Mouse (Mus musculus): ENCODE results near the gene Ppil6. TPM values are rescaled to one million over a fixed set of nuclear protein-coding genes. Genes with fewer than 3 reads are reported as not detected.

Gene Ppil6
- polyA plus RNA-seq, 1 experiment from 2014 or later, result 1.4 TPM

GRCm38 (mm10) chr10:41518508-41518980 lies 28.3 kb downstream of the Ppil6 start:
- Histone ChIP-seq H3K4me2 (ENCODE audit: low read depth, low read length) (peak overlapping the region; percentile 93), H3K27ac (ENCODE audit: low read length) (peak overlapping the region; percentile 97), H3K4me3 (ENCODE audit: low read length) (peak overlapping the region; percentile 98), H3K4me1 (ENCODE audit: control insufficient read depth, insufficient read depth, low read length) (peaks cover 25% of the 10 kb centered on the region), H3K36me3 (ENCODE audit: control insufficient read depth, insufficient read depth) (peaks cover 2% of the 10 kb centered on the region; the same call in 1 of the 2 replicates), H3K9ac (ENCODE audit: low read length) (peak overlapping the region; percentile 100), H3K9me3 (replicated peaks; ENCODE audit: control insufficient read depth, low read length) (no peaks in the 10 kb centered on the region), H3K27me3 (ENCODE audit: control insufficient read depth, insufficient read depth, low read length) (no peaks in the 10 kb centered on the region)
- under 1% methylated on average over 23 of the region's 23 CpGs for WGBS
- ATAC-seq (replicated peaks; ENCODE audit: extremely low read depth, insufficient read depth, low FRiP score), result peak; percentile 51

- WGBS, result under 1% methylated on average over 69 of the region's 69 CpGs
- Histone ChIP-seq H3K4me2 (ENCODE audit: low read depth, low read length) (peak within 1 kb of the TSS; percentile 93), H3K4me3 (ENCODE audit: low read length) (peak within 1 kb of the TSS; percentile 98), H3K27ac (ENCODE audit: low read length) (peak within 1 kb of the TSS; percentile 97), H3K9ac (ENCODE audit: low read length) (peak within 1 kb of the TSS; percentile 100), H3K4me1 (ENCODE audit: control insufficient read depth, insufficient read depth, low read length) (peaks cover 26% of the 10 kb centered on the region), H3K36me3 (ENCODE audit: control insufficient read depth, insufficient read depth) (peaks cover 4% of the 10 kb centered on the region; the same call in 1 of the 2 replicates), H3K9me3 (replicated peaks; ENCODE audit: control insufficient read depth, low read length) (no peaks in the 10 kb centered on the region), H3K27me3 (ENCODE audit: control insufficient read depth, insufficient read depth, low read length) (no peaks in the 10 kb centered on the region)
- ATAC-seq (replicated peaks; ENCODE audit: extremely low read depth, insufficient read depth, low FRiP score), result peak; percentile 93
Measured at GRCm38 (mm10) chr10:41518981-41519618, 28.9 kb downstream of the Ppil6 start, which contains the start of gene Cd164. Gene Cd164 (plus strand): TSS chr10:41519414.

- H3K9me3 ChIP-seq (replicated peaks; ENCODE audit: control insufficient read depth, low read length), result no peaks in the 10 kb centered on the region
- peak overlapping the region; percentile 98 for H3K4me3 ChIP-seq (ENCODE audit: low read length)
- peaks cover 21% of the 10 kb centered on the region for H3K4me1 ChIP-seq (ENCODE audit: control insufficient read depth, insufficient read depth, low read length)
- H3K4me2 ChIP-seq (ENCODE audit: low read depth, low read length), result peak overlapping the region; percentile 93
- peaks cover 8% of the 10 kb centered on the region; the same call in 1 of the 2 replicates for H3K36me3 ChIP-seq (ENCODE audit: control insufficient read depth, insufficient read depth)
- peak; percentile 37 for ATAC-seq (replicated peaks; ENCODE audit: extremely low read depth, insufficient read depth, low FRiP score)
- H3K27me3 ChIP-seq (ENCODE audit: control insufficient read depth, insufficient read depth, low read length), result no peaks in the 10 kb centered on the region
- under 1% methylated on average over 65 of the region's 65 CpGs for WGBS
- H3K9ac ChIP-seq (ENCODE audit: low read length), result peak overlapping the region; percentile 100
- peak overlapping the region; percentile 97 for H3K27ac ChIP-seq (ENCODE audit: low read length)
Measured at GRCm38 (mm10) chr10:41519640-41520409, 29.6 kb downstream of the Ppil6 start.

GRCm38 (mm10) chr10:41520410-41520673 lies 30.1 kb downstream of the Ppil6 start:
- Histone ChIP-seq H3K9ac (ENCODE audit: low read length) (peak overlapping the region; percentile 100), H3K4me1 (ENCODE audit: control insufficient read depth, insufficient read depth, low read length) (peaks cover 21% of the 10 kb centered on the region), H3K27me3 (ENCODE audit: control insufficient read depth, insufficient read depth, low read length) (no peaks in the 10 kb centered on the region), H3K27ac (ENCODE audit: low read length) (peak overlapping the region; percentile 97), H3K9me3 (replicated peaks; ENCODE audit: control insufficient read depth, low read length) (no peaks in the 10 kb centered on the region), H3K36me3 (ENCODE audit: control insufficient read depth, insufficient read depth) (peaks cover 9% of the 10 kb centered on the region; the same call in 1 of the 2 replicates), H3K4me3 (ENCODE audit: low read length) (peak overlapping the region; percentile 98), H3K4me2 (ENCODE audit: low read depth, low read length) (peak overlapping the region; percentile 93)
- 2% methylated on average over 5 of the region's 5 CpGs for WGBS
- ATAC-seq (replicated peaks; ENCODE audit: extremely low read depth, insufficient read depth, low FRiP score), result no peak

GRCm38 (mm10) chr10:41523386-41523785 lies 33.1 kb downstream of the Ppil6 start:
- Histone ChIP-seq H3K4me2 (ENCODE audit: low read depth, low read length) (no peak overlapping the region), H3K36me3 (ENCODE audit: control insufficient read depth, insufficient read depth) (peaks cover 16% of the 10 kb centered on the region), H3K9ac (ENCODE audit: low read length) (no peak overlapping the region), H3K9me3 (replicated peaks; ENCODE audit: control insufficient read depth, low read length) (no peaks in the 10 kb centered on the region), H3K27me3 (ENCODE audit: control insufficient read depth, insufficient read depth, low read length) (no peaks in the 10 kb centered on the region), H3K4me3 (ENCODE audit: low read length) (no peak overlapping the region), H3K4me1 (ENCODE audit: control insufficient read depth, insufficient read depth, low read length) (peaks cover 21% of the 10 kb centered on the region), H3K27ac (ENCODE audit: low read length) (no peak overlapping the region)
- WGBS, result 80% methylated on average over 3 of the region's 3 CpGs
- no peak for ATAC-seq (replicated peaks; ENCODE audit: extremely low read depth, insufficient read depth, low FRiP score)

- peaks cover 29% of the 10 kb centered on the region for H3K36me3 ChIP-seq (ENCODE audit: control insufficient read depth, insufficient read depth)
Measured at GRCm38 (mm10) chr10:41525696-41526095, 35.5 kb downstream of the Ppil6 start.

GRCm38 (mm10) chr10:41529972-41530371 lies 39.7 kb downstream of the Ppil6 start:
- H3K27ac ChIP-seq (ENCODE audit: low read length), result no peak overlapping the region
- H3K9me3 ChIP-seq (replicated peaks; ENCODE audit: control insufficient read depth, low read length), result no peaks in the 10 kb centered on the region
- no peak overlapping the region for H3K4me2 ChIP-seq (ENCODE audit: low read depth, low read length)
- no peaks in the 10 kb centered on the region for H3K27me3 ChIP-seq (ENCODE audit: control insufficient read depth, insufficient read depth, low read length)
- ATAC-seq (replicated peaks; ENCODE audit: extremely low read depth, insufficient read depth, low FRiP score), result no peak
- no peaks in the 10 kb centered on the region for H3K4me1 ChIP-seq (ENCODE audit: control insufficient read depth, insufficient read depth, low read length)
- H3K36me3 ChIP-seq (ENCODE audit: control insufficient read depth, insufficient read depth), result peaks cover 48% of the 10 kb centered on the region
- WGBS, result 84% methylated on average over 5 of the region's 5 CpGs
- no peak overlapping the region for H3K4me3 ChIP-seq (ENCODE audit: low read length)
- H3K9ac ChIP-seq (ENCODE audit: low read length), result no peak overlapping the region

More at GRCm38 (mm10) chr10:41525696-41526095, 35.5 kb downstream of the Ppil6 start:
- ATAC-seq (replicated peaks; ENCODE audit: extremely low read depth, insufficient read depth, low FRiP score), result no peak
- H3K4me3 ChIP-seq (ENCODE audit: low read length), result no peak overlapping the region
- no peaks in the 10 kb centered on the region for H3K27me3 ChIP-seq (ENCODE audit: control insufficient read depth, insufficient read depth, low read length)
- no peaks in the 10 kb centered on the region for H3K9me3 ChIP-seq (replicated peaks; ENCODE audit: control insufficient read depth, low read length)
- peaks cover 21% of the 10 kb centered on the region for H3K4me1 ChIP-seq (ENCODE audit: control insufficient read depth, insufficient read depth, low read length)
- H3K27ac ChIP-seq (ENCODE audit: low read length), result no peak overlapping the region
- H3K4me2 ChIP-seq (ENCODE audit: low read depth, low read length), result no peak overlapping the region
- 75% methylated on average over 1 of the region's 1 CpGs for WGBS
- no peak overlapping the region for H3K9ac ChIP-seq (ENCODE audit: low read length)

GRCm38 (mm10) chr10:41535991-41536390 lies 45.8 kb downstream of the Ppil6 start:
- no peak for ATAC-seq (replicated peaks; ENCODE audit: extremely low read depth, insufficient read depth, low FRiP score)
- WGBS, result 98% methylated on average over 2 of the region's 2 CpGs
- peaks cover 43% of the 10 kb centered on the region for H3K36me3 ChIP-seq (ENCODE audit: control insufficient read depth, insufficient read depth)

GRCm38 (mm10) chr10:41536714-41537113 lies 46.5 kb downstream of the Ppil6 start:
- WGBS, result 93% methylated on average over 1 of the region's 1 CpGs
- Histone ChIP-seq H3K9ac (ENCODE audit: low read length) (no peak overlapping the region), H3K4me3 (ENCODE audit: low read length) (no peak overlapping the region), H3K4me2 (ENCODE audit: low read depth, low read length) (no peak overlapping the region), H3K9me3 (replicated peaks; ENCODE audit: control insufficient read depth, low read length) (no peaks in the 10 kb centered on the region), H3K27me3 (ENCODE audit: control insufficient read depth, insufficient read depth, low read length) (no peaks in the 10 kb centered on the region), H3K36me3 (ENCODE audit: control insufficient read depth, insufficient read depth) (peaks cover 39% of the 10 kb centered on the region), H3K4me1 (ENCODE audit: control insufficient read depth, insufficient read depth, low read length) (no peaks in the 10 kb centered on the region), H3K27ac (ENCODE audit: low read length) (no peak overlapping the region)
- ATAC-seq (replicated peaks; ENCODE audit: extremely low read depth, insufficient read depth, low FRiP score), result no peak

More at GRCm38 (mm10) chr10:41535991-41536390, 45.8 kb downstream of the Ppil6 start:
- H3K27me3 ChIP-seq (ENCODE audit: control insufficient read depth, insufficient read depth, low read length), result no peaks in the 10 kb centered on the region
- H3K27ac ChIP-seq (ENCODE audit: low read length), result no peak overlapping the region
- no peak overlapping the region for H3K4me2 ChIP-seq (ENCODE audit: low read depth, low read length)
- no peaks in the 10 kb centered on the region for H3K9me3 ChIP-seq (replicated peaks; ENCODE audit: control insufficient read depth, low read length)
- no peak overlapping the region for H3K9ac ChIP-seq (ENCODE audit: low read length)
- no peak overlapping the region for H3K4me3 ChIP-seq (ENCODE audit: low read length)
- H3K4me1 ChIP-seq (ENCODE audit: control insufficient read depth, insufficient read depth, low read length), result no peaks in the 10 kb centered on the region
